Mouse (Mus musculus) erythroblast, embryonic 14.5 days (primary cell): ENCODE data around the gene Maml1. TPM values are rescaled to one million over a fixed set of nuclear protein-coding genes. Genes with fewer than 3 reads are reported as not detected.
A peak's percentile ranks its signal among the peaks of the same experiment; 100 is the strongest.
"Not testable (repeated sequence)": the region's sequence is repeated elsewhere in the genome, so short reads cannot be mapped to it uniquely, and the experiment has no call there.

Source experiments
- H3K27me3 ChIP-seq: 2 replicates; pipeline ENCODE4 v1.6.1; 2012; ENCODE audit warnings: inconsistent platforms; ENCODE audit not compliant: control insufficient read depth
- H3K36me3 ChIP-seq: 2 replicates; pipeline ENCODE4 v1.6.1; 2012; ENCODE audit warnings: mild to moderate bottlenecking, inconsistent platforms; ENCODE audit not compliant: control insufficient read depth
- H3K4me1 ChIP-seq: 2 replicates; pipeline ENCODE4 v1.6.1; 2012; ENCODE audit warnings: inconsistent platforms; ENCODE audit not compliant: control insufficient read depth
- H3K4me3 ChIP-seq: replicated peaks from 2 replicates; pipeline ENCODE3; 2012; ENCODE audit warnings: moderate library complexity, mild to moderate bottlenecking, inconsistent platforms
- H3K9me3 ChIP-seq: 2 replicates; pipeline ENCODE4 v1.6.1; 2012; ENCODE audit warnings: low read length, inconsistent platforms, mixed read lengths; ENCODE audit not compliant: control insufficient read depth
- GATA1 ChIP-seq: IDR thresholded peaks from 2 replicates; pipeline ENCODE4 v1.6.1; 2012; ENCODE audit warnings: low read length, inconsistent platforms, mixed read lengths
- TAL1 ChIP-seq: IDR thresholded peaks from 3 replicates; pipeline ENCODE4 v1.6.1; 2012; ENCODE audit warnings: low read length, inconsistent platforms, mixed read lengths
- polyA plus RNA-seq: library from polyadenylated mRNA; stranded (reverse); fragments of >175 nt; gene quantifications from 2 replicates; pipeline ENCODE4 v1.2.3, GENCODE M21; 2012

Maml1 gene
- polyA plus RNA-seq, 1 experiment: 0.47 TPM

- peaks cover 71% of the 10 kb centered on the region for H3K4me1 ChIP-seq
Measured at GRCm38 (mm10) chr11:50323843-50324242, 31.7 kb upstream of the Maml1 start.

GRCm38 (mm10) chr11:50322345-50322744 is 30.2 kb upstream of the Maml1 start:
- no peak for TF ChIP-seq GATA1
- no peak for TF ChIP-seq TAL1
- Histone ChIP-seq H3K4me1 (peaks cover 66% of the 10 kb centered on the region), H3K4me3 (peak overlapping the region; percentile 97), H3K9me3 (no peaks in the 10 kb centered on the region), H3K27me3 (no peaks in the 10 kb centered on the region), H3K36me3 (peaks cover 42% of the 10 kb centered on the region)

More at GRCm38 (mm10) chr11:50323843-50324242, 31.7 kb upstream of the Maml1 start:
- no peaks in the 10 kb centered on the region for H3K27me3 ChIP-seq
- peak overlapping the region; percentile 97 for H3K4me3 ChIP-seq
- TF ChIP-seq GATA1: peak; percentile 79
- TF ChIP-seq TAL1: peak; percentile 85
- H3K36me3 ChIP-seq: peaks cover 37% of the 10 kb centered on the region
- H3K9me3 ChIP-seq: no peaks in the 10 kb centered on the region

- Histone ChIP-seq H3K4me3 (no peak overlapping the region), H3K9me3 (no peaks in the 10 kb centered on the region), H3K4me1 (peaks cover 56% of the 10 kb centered on the region), H3K27me3 (no peaks in the 10 kb centered on the region), H3K36me3 (peaks cover 50% of the 10 kb centered on the region)
- TF ChIP-seq GATA1 (no peak), TAL1 (no peak)
Measured at GRCm38 (mm10) chr11:50321239-50321638, 29.1 kb upstream of the Maml1 start.

- Histone ChIP-seq H3K36me3 (peaks cover 64% of the 10 kb centered on the region), H3K4me1 (peaks cover 45% of the 10 kb centered on the region)
- H3K4me3 ChIP-seq, H3K9me3 ChIP-seq, H3K27me3 ChIP-seq: not testable (repeated sequence)
Measured at GRCm38 (mm10) chr11:50319343-50319742, 27.2 kb upstream of the Maml1 start.

GRCm38 (mm10) chr11:50312803-50313202 is 20.7 kb upstream of the Maml1 start:
- Histone ChIP-seq H3K9me3 (no peaks in the 10 kb centered on the region), H3K4me3 (no peak overlapping the region), H3K27me3 (no peaks in the 10 kb centered on the region), H3K36me3 (peaks cover 88% of the 10 kb centered on the region), H3K4me1 (peaks cover 9% of the 10 kb centered on the region)
- TF ChIP-seq GATA1 (no peak), TAL1 (no peak)

- Histone ChIP-seq H3K4me1 (no peaks in the 10 kb centered on the region), H3K27me3 (no peaks in the 10 kb centered on the region), H3K4me3 (no peak overlapping the region), H3K36me3 (peaks cover 100% of the 10 kb centered on the region), H3K9me3 (no peaks in the 10 kb centered on the region)
- TF ChIP-seq TAL1 (no peak), GATA1 (no peak)
Measured at GRCm38 (mm10) chr11:50303406-50303805, 11.3 kb upstream of the Maml1 start.

- H3K27me3 ChIP-seq: no peaks in the 10 kb centered on the region
- H3K36me3 ChIP-seq: peaks cover 74% of the 10 kb centered on the region
- TF ChIP-seq TAL1: no peak
- no peak for TF ChIP-seq GATA1
- peaks cover 3% of the 10 kb centered on the region for H3K9me3 ChIP-seq
- peaks cover 45% of the 10 kb centered on the region for H3K4me1 ChIP-seq
- H3K4me3 ChIP-seq: peak overlapping the region; percentile 99
Measured at GRCm38 (mm10) chr11:50291321-50292165, 568 bp downstream of the Maml1 start.

- peaks cover 72% of the 10 kb centered on the region for H3K36me3 ChIP-seq
- TF ChIP-seq GATA1 (no peak), TAL1 (no peak)
- peaks cover 3% of the 10 kb centered on the region for H3K9me3 ChIP-seq
- peaks cover 45% of the 10 kb centered on the region for H3K4me1 ChIP-seq
- peak overlapping the region; percentile 99 for H3K4me3 ChIP-seq
- no peaks in the 10 kb centered on the region for H3K27me3 ChIP-seq
Measured at GRCm38 (mm10) chr11:50290486-50291225, 1.5 kb downstream of the Maml1 start.

GRCm38 (mm10) chr11:50286428-50286827 is 5.7 kb downstream of the Maml1 start:
- peaks cover 33% of the 10 kb centered on the region for H3K4me1 ChIP-seq
- no peak overlapping the region for H3K4me3 ChIP-seq
- H3K27me3 ChIP-seq: no peaks in the 10 kb centered on the region
- H3K36me3 ChIP-seq: peaks cover 59% of the 10 kb centered on the region
- H3K9me3 ChIP-seq: peaks cover 3% of the 10 kb centered on the region
- TF ChIP-seq GATA1 (no peak), TAL1 (no peak)
